Mouse (Mus musculus) heart, postnatal 25 days (tissue): Measurements from ENCODE around the gene Pmvk. TPM values are rescaled to one million over a fixed set of nuclear protein-coding genes. Genes with fewer than 3 reads are reported as not detected.
A peak's percentile ranks its signal among the peaks of the same experiment; 100 is the strongest.

Experiments used
- DNase-seq: peaks from one replicate; pipeline ENCODE4 v3.0.0; 2022; ENCODE audit warnings: low spot score
- intact Hi-C: fragments of 180-260 bp; cut with DNase I; formaldehyde crosslinking; loops from one replicate; pipeline ENCODE4 v1.15.1; 2025
- total RNA-seq, 2 experiments: library from RNA; stranded (reverse); gene quantifications; 2 replicates each; pipeline ENCODE4 v1.2.3; 2021

Pmvk gene
- total RNA-seq, 2 experiments from 2014 or later = 7.4 to 8.4 TPM

- DNase-seq = peak; percentile 76
- intact Hi-C loops = loop anchor here (5.0 kb wide), 2 partner anchors 228 to 313 kb away; partner anchors contain the start of gene Ube2q1
Observed at GRCm38 (mm10) chr3:89458965-89459807, 4.8 kb downstream of the Pmvk start.

GRCm38 (mm10) chr3:89468268-89468667 lies 13.9 kb downstream of the Pmvk start:
- DNase-seq = no peak
- intact Hi-C loops = no loop called here

GRCm38 (mm10) chr3:89472280-89472679 lies 17.9 kb downstream of the Pmvk start:
- intact Hi-C loops = no loop called here
- DNase-seq = no peak

GRCm38 (mm10) chr3:89473838-89474237 lies 19.5 kb downstream of the Pmvk start:
- DNase-seq = no peak
- intact Hi-C loops = no loop called here

GRCm38 (mm10) chr3:89479055-89479454 lies 24.7 kb downstream of the Pmvk start:
- no peak for DNase-seq
- intact Hi-C loops = no loop called here

- DNase-seq = no peak
- intact Hi-C loops = loop anchor here (2.0 to 5.0 kb wide), 2 partner anchors 85 to 139 kb away; no protein-coding TSS in a partner anchor
Observed at GRCm38 (mm10) chr3:89481488-89481887, 27.1 kb downstream of the Pmvk start.

GRCm38 (mm10) chr3:89482249-89482648 lies 27.9 kb downstream of the Pmvk start:
- DNase-seq = no peak
- intact Hi-C loops = loop anchor here (5.0 kb wide), 1 partner anchor 140 kb away; no protein-coding TSS in a partner anchor

- peak; percentile 49 for DNase-seq
- intact Hi-C loops = loop anchor here (1.0 to 5.0 kb wide), 4 partner anchors 29 to 170 kb away; no protein-coding TSS in a partner anchor
Observed at GRCm38 (mm10) chr3:89484766-89485524, 30.6 kb downstream of the Pmvk start.

GRCm38 (mm10) chr3:89486111-89486510 lies 31.8 kb downstream of the Pmvk start:
- intact Hi-C loops = no loop called here
- no peak for DNase-seq

- no peak for DNase-seq
- intact Hi-C loops = no loop called here
Observed at GRCm38 (mm10) chr3:89486916-89487702, 32.8 kb downstream of the Pmvk start.

- no peak for DNase-seq
- intact Hi-C loops = no loop called here
Observed at GRCm38 (mm10) chr3:89490790-89491189, 36.4 kb downstream of the Pmvk start.

- intact Hi-C loops = no loop called here
- no peak for DNase-seq
Observed at GRCm38 (mm10) chr3:89491559-89491958, 37.2 kb downstream of the Pmvk start.

- intact Hi-C loops = no loop called here
- no peak for DNase-seq
Observed at GRCm38 (mm10) chr3:89492701-89493151, 38.4 kb downstream of the Pmvk start.

GRCm38 (mm10) chr3:89494630-89495029 lies 40.3 kb downstream of the Pmvk start:
- intact Hi-C loops = no loop called here

GRCm38 (mm10) chr3:89496366-89496765 lies 42.0 kb downstream of the Pmvk start:
- DNase-seq = no peak
- intact Hi-C loops = no loop called here

More at GRCm38 (mm10) chr3:89494630-89495029, 40.3 kb downstream of the Pmvk start:
- no peak for DNase-seq

GRCm38 (mm10) chr3:89499696-89500095 lies 45.4 kb downstream of the Pmvk start:
- no peak for DNase-seq
- intact Hi-C loops = no loop called here

GRCm38 (mm10) chr3:89501486-89501885 lies 47.1 kb downstream of the Pmvk start:
- intact Hi-C loops = no loop called here
- DNase-seq = no peak

- no peak for DNase-seq
- intact Hi-C loops = no loop called here
Observed at GRCm38 (mm10) chr3:89502551-89502950, 48.2 kb downstream of the Pmvk start.

- intact Hi-C loops = no loop called here
- DNase-seq = no peak
Observed at GRCm38 (mm10) chr3:89508041-89508440, 53.7 kb downstream of the Pmvk start.

GRCm38 (mm10) chr3:89510979-89511378 lies 56.6 kb downstream of the Pmvk start:
- intact Hi-C loops = loop anchor here (5.0 kb wide), 1 partner anchor 261 kb away; the partner anchor contains the start of gene Ube2q1

More at GRCm38 (mm10) chr3:89510979-89511378, 56.6 kb downstream of the Pmvk start:
- no peak for DNase-seq
